Comparison of ENCODE assay signal across 9 mouse cellular contexts in the genomic region with DNA sequence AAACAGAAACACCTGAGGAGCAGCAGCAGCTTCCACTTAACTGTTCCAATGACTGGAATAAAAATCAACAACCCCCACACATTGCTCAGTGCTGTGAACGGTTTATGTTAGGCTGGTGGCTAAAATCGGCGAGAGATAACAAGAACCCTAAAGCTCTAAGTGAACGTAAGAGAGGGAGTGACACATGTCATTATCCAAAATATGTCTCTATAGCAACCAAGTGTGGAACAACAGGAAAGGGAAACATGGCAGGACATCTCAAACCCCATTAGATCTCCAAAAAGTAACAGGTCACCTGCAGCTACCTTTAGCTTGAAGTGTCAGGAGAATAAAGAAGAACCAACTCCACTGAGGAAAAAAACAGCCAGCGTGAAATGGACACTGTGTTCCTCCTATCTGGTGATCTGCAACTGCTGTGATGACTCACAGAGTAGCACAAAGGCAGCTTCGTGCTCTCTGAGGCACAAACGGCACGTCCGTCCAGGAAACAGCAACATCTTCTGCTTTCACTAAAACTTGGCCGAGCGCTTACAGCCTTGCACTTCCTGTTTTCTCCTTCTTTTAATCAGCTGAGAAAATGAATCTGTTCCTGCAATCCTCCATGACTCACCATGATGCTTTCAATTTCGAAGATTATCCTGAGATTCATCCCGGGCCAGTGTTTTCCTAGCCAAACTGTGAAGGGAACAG. TPM values are rescaled to one million over a fixed set of nuclear protein-coding genes. Genes with fewer than 3 reads are reported as not detected.
DNase-seq lines count a peak whose midpoint lies in the region; ATAC-seq and TF ChIP-seq lines count a peak whose summit lies in the region.
"Had no signal": no experiment of that assay in that cellular context is flagged by ENCODE, and none has a peak within 500 bp of the region (broad histone marks: within the 10 kb centered on the region; RNA-seq: fewer than 3 reads in every experiment).

No protein-coding gene starts in this region.

- H3K9me3 ChIP-seq in kidney, embryonic 14.5 days (ENCODE audit: control insufficient read depth, low read length): no peaks in the 10 kb centered on the region
- no peaks in the 10 kb centered on the region for H3K9me3 ChIP-seq in intestine, embryonic 15.5 days
- H3K9me3 ChIP-seq in midbrain, embryonic 14.5 days (ENCODE audit: control insufficient read depth, low read length): no peaks in the 10 kb centered on the region
- no peaks in the 10 kb centered on the region for H3K9me3 ChIP-seq in hindbrain, embryonic 10.5 days
- H3K9me3 ChIP-seq: hindbrain, embryonic 15.5 days had no signal

- peak; percentile 19 for DNase-seq in kidney, adult 2 months
- peak; percentile 25 for DNase-seq in CD4-positive helper T cell, adult 2 months (ENCODE audit: low read depth, low spot score)
- no peak for DNase-seq in midbrain, embryonic 14.5 days
- DNase-seq in hindbrain, embryonic 10.5 days (ENCODE audit: low spot score): no peak

- WGBS in kidney, adult 2 months: 42% methylated on average over 13 of the region's 13 CpGs
- WGBS in kidney, embryonic 14.5 days: 58% methylated on average over 13 of the region's 13 CpGs
- whole genome bisulfite sequencing in intestine, embryonic 15.5 days: 51% methylated on average over 13 of the region's 13 CpGs
- 80% methylated on average over 13 of the region's 13 CpGs for WGBS in midbrain, embryonic 14.5 days
- 79% methylated on average over 13 of the region's 13 CpGs for WGBS in hindbrain, embryonic 10.5 days

- no peak for ATAC-seq in kidney, embryonic 14.5 days (ENCODE audit: low FRiP score, low TSS enrichment)
- ATAC-seq in intestine, embryonic 15.5 days: peak; percentile 53; the same call in 1 of the 2 replicates
- peak; percentile 56 for ATAC-seq in monocyte, adult 5-6 weeks (replicated peaks; ENCODE audit: insufficient number of reproducible peaks, low FRiP score, low TSS enrichment, poor library complexity, severe bottlenecking)
- no peak for ATAC-seq in midbrain, embryonic 14.5 days (ENCODE audit: low FRiP score, low TSS enrichment)

- H3K4me3 ChIP-seq in kidney, adult 2 months (ENCODE audit: insufficient read depth, low read depth, low read length): no peak overlapping the region; the same call in 1 of the 2 replicates
- no peak overlapping the region for H3K4me3 ChIP-seq in kidney, embryonic 14.5 days (ENCODE audit: low read length)
- no peak overlapping the region for H3K4me3 ChIP-seq in embryonic fibroblast, embryonic 13.5 days (ENCODE audit: insufficient read depth, low read length)
- H3K4me3 ChIP-seq in intestine, embryonic 15.5 days (replicated peaks): no peak overlapping the region
- no peak overlapping the region for H3K4me3 ChIP-seq in midbrain, embryonic 14.5 days (replicated peaks; ENCODE audit: low read depth, low read length)
- no peak overlapping the region for H3K4me3 ChIP-seq in hindbrain, embryonic 10.5 days
- H3K4me3 ChIP-seq: hindbrain, embryonic 15.5 days had no signal

- H3K36me3 ChIP-seq in kidney, adult 2 months (ENCODE audit: control insufficient read depth, insufficient read depth, low read length): no peaks in the 10 kb centered on the region
- no peaks in the 10 kb centered on the region for H3K36me3 ChIP-seq in kidney, embryonic 14.5 days (ENCODE audit: control insufficient read depth, insufficient read depth, low read length)
- no peaks in the 10 kb centered on the region for H3K36me3 ChIP-seq in intestine, embryonic 15.5 days
- no peaks in the 10 kb centered on the region for H3K36me3 ChIP-seq in midbrain, embryonic 14.5 days (ENCODE audit: control insufficient read depth, insufficient read depth, low read length)
- H3K36me3 ChIP-seq in hindbrain, embryonic 10.5 days: no peaks in the 10 kb centered on the region
- H3K36me3 ChIP-seq: hindbrain, embryonic 15.5 days had no signal

- no peak overlapping the region for H3K4me2 ChIP-seq in kidney, embryonic 14.5 days (replicated peaks; ENCODE audit: low read depth, low read length)
- no peak overlapping the region for H3K4me2 ChIP-seq in intestine, embryonic 15.5 days (replicated peaks)
- no peak overlapping the region for H3K4me2 ChIP-seq in midbrain, embryonic 14.5 days (ENCODE audit: low read length)
- H3K4me2 ChIP-seq: hindbrain, embryonic 15.5 days had no signal

- H3K27me3 ChIP-seq in kidney, adult 2 months (replicated peaks; ENCODE audit: control insufficient read depth, insufficient read depth, low read length): no peaks in the 10 kb centered on the region
- no peaks in the 10 kb centered on the region for H3K27me3 ChIP-seq in kidney, embryonic 14.5 days (ENCODE audit: control insufficient read depth, insufficient read depth, low read length)
- H3K27me3 ChIP-seq in intestine, embryonic 15.5 days (replicated peaks): no peaks in the 10 kb centered on the region
- H3K27me3 ChIP-seq in midbrain, embryonic 14.5 days (ENCODE audit: control insufficient read depth, insufficient read depth, low read length): no peaks in the 10 kb centered on the region
- no peaks in the 10 kb centered on the region for H3K27me3 ChIP-seq in hindbrain, embryonic 10.5 days (ENCODE audit: insufficient read depth, poor library complexity, severe bottlenecking)
- H3K27me3 ChIP-seq: hindbrain, embryonic 15.5 days had no signal

- H3K9ac ChIP-seq in kidney, embryonic 14.5 days (ENCODE audit: low read depth, low read length): no peak overlapping the region
- H3K9ac ChIP-seq in intestine, embryonic 15.5 days: no peak overlapping the region
- H3K9ac ChIP-seq in midbrain, embryonic 14.5 days (replicated peaks; ENCODE audit: low read length): no peak overlapping the region
- H3K9ac ChIP-seq: hindbrain, embryonic 15.5 days had no signal

- H3K4me1 ChIP-seq in kidney, adult 2 months (ENCODE audit: control insufficient read depth, insufficient read depth, low read length): no peaks in the 10 kb centered on the region
- no peaks in the 10 kb centered on the region for H3K4me1 ChIP-seq in kidney, embryonic 14.5 days (ENCODE audit: control insufficient read depth, insufficient read depth, low read length)
- H3K4me1 ChIP-seq in embryonic fibroblast, embryonic 13.5 days (ENCODE audit: control insufficient read depth, insufficient read depth, low read length): no peaks in the 10 kb centered on the region; the same call in 1 of the 2 replicates
- no peaks in the 10 kb centered on the region for H3K4me1 ChIP-seq in intestine, embryonic 15.5 days (replicated peaks)
- no peaks in the 10 kb centered on the region for H3K4me1 ChIP-seq in midbrain, embryonic 14.5 days (ENCODE audit: control insufficient read depth, insufficient read depth, low read length)
- H3K4me1 ChIP-seq in hindbrain, embryonic 10.5 days (replicated peaks): no peaks in the 10 kb centered on the region
- H3K4me1 ChIP-seq: hindbrain, embryonic 15.5 days had no signal

- TF ChIP-seq CTCF in kidney, adult 2 months (conservative IDR thresholded peaks at IDR 0.05; ENCODE audit: insufficient read depth, insufficient read length, low read depth, low read length): no peak
- TF ChIP-seq CTCF in embryonic fibroblast, embryonic 13.5 days (IDR thresholded peaks at IDR 0.05; ENCODE audit: borderline replicate concordance, insufficient read depth, low read length): no peak

- TF ChIP-seq POLR2A in kidney, adult 2 months (IDR thresholded peaks at IDR 0.05; ENCODE audit: low read depth, low read length): no peak
- TF ChIP-seq POLR2A in embryonic fibroblast, embryonic 13.5 days (IDR thresholded peaks at IDR 0.05; ENCODE audit: low read depth, low read length): no peak

- 0 out of 2 replicates have a peak overlapping the region, but pooled peaks have one; percentile 30 for H3K27ac ChIP-seq in kidney, adult 2 months (ENCODE audit: insufficient read depth, low read depth, low read length)
- H3K27ac ChIP-seq in kidney, embryonic 14.5 days (ENCODE audit: low read depth, low read length): no peak overlapping the region
- peak overlapping the region; percentile 13; the same call in 1 of the 2 replicates for H3K27ac ChIP-seq in embryonic fibroblast, embryonic 13.5 days (ENCODE audit: insufficient read depth, low read length)
- no peak overlapping the region for H3K27ac ChIP-seq in intestine, embryonic 15.5 days
- H3K27ac ChIP-seq in midbrain, embryonic 14.5 days (replicated peaks; ENCODE audit: low read depth, low read length): no peak overlapping the region
- no peak overlapping the region for H3K27ac ChIP-seq in hindbrain, embryonic 10.5 days
- H3K27ac ChIP-seq: hindbrain, embryonic 15.5 days had no signal

RNA-seq across cellular contexts. Expression of gene Tigd2, which starts 23.5 kb away (rescaled TPM):
- polyA plus RNA-seq in kidney, adult 2 months (2012; rRNA removed): 2.7 and 2.8 TPM in 2 replicates
- polyA plus RNA-seq in kidney, embryonic 14.5 days (2014; fragmentation: Nextera tagmentation; extraction: Ambion mirVana): 11.9 and 13.0 TPM in 2 replicates
- 8.4 and 9.2 TPM in 2 replicates for polyA plus RNA-seq in embryonic fibroblast, embryonic 13.5 days (2011; ENCODE audit: insufficient read length, low read depth, missing spikeins)
- 11.0 and 11.4 TPM in 2 replicates for polyA plus RNA-seq in intestine, embryonic 15.5 days (2015; fragmentation: Nextera tagmentation; extraction: Ambion mirVana)
- 28.5 to 45.1 TPM (median 43.5 TPM) in 3 replicates for total RNA-seq in monocyte, adult 5-6 weeks (2017)
- 12.1 and 13.6 TPM in 2 replicates for polyA plus RNA-seq in midbrain, embryonic 14.5 days (2014; fragmentation: Nextera tagmentation; extraction: Ambion mirVana)
- polyA plus RNA-seq in hindbrain, embryonic 10.5 days (2016; fragmentation: Nextera tagmentation; extraction: Ambion mirVana): 6.3 and 8.2 TPM in 2 replicates

Comparison
In these comparisons a context has a peak if more than half of its experiments do, and no peak if none do; other contexts are left out.
1. H3K27ac ChIP-seq: peak in kidney, adult 2 months (single experiment) and embryonic fibroblast, embryonic 13.5 days (single experiment); none in kidney, embryonic 14.5 days (single experiment), intestine, embryonic 15.5 days (single experiment), midbrain, embryonic 14.5 days (single experiment) and hindbrain, embryonic 10.5 days (single experiment).
2. DNase-seq: peak in kidney, adult 2 months (single experiment) and CD4-positive helper T cell, adult 2 months (single experiment); none in midbrain, embryonic 14.5 days (single experiment) and hindbrain, embryonic 10.5 days (single experiment).
3. ATAC-seq: peak in intestine, embryonic 15.5 days (single experiment) and monocyte, adult 5-6 weeks (single experiment); none in kidney, embryonic 14.5 days (single experiment) and midbrain, embryonic 14.5 days (single experiment).